Mouse (Mus musculus): ENCODE measurements around the gene Nid1. TPM values are rescaled to one million over a fixed set of nuclear protein-coding genes. Genes with fewer than 3 reads are reported as not detected.
"Not testable (repeated sequence)": the region's sequence is repeated elsewhere in the genome, so short reads cannot be mapped to it uniquely, and the experiment has no call there.

The Nid1 gene
- polyA plus RNA-seq, 1 experiment from 2014 or later = 45.6 TPM

- WGBS = 96% methylated on average over 10 of the region's 10 CpGs
- not testable (repeated sequence) for H3K27me3 ChIP-seq (ENCODE audit: poor library complexity, severe bottlenecking); H3K36me3 ChIP-seq (replicated peaks); H3K27ac ChIP-seq; H3K4me3 ChIP-seq; H3K9me3 ChIP-seq; DNase-seq (ENCODE audit: extremely low spot score, low spot score)
- H3K4me1 ChIP-seq = peaks cover 14% of the 10 kb centered on the region
Observed at GRCm38 (mm10) chr13:13543073-13543472, 105.7 kb downstream of the Nid1 start.

DNA sequence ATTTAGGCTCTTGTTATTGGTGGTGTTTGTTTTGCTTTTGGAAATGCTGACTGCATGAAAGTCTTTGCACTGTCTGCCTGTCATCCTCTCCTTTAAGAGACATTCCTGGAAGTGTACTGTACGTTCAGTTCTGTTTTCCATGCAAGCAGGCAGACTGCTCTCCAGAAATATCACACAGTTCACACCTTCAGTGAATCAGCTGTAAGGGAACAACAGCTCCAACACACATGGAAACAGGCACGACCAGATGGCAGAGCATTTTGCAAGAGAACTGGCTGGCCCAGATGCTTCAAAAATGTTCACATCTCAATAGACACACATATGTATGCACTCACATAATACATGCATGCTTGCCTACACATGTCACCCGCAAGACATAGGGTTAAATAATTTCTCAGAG, 109.4 kb downstream of the Nid1 start:
- WGBS = 83% methylated on average over 3 of the region's 3 CpGs
- peaks cover 15% of the 10 kb centered on the region for H3K4me1 ChIP-seq
- no peak for DNase-seq (ENCODE audit: extremely low spot score, low spot score)
- H3K27ac ChIP-seq = no peak overlapping the region
- H3K4me3 ChIP-seq = no peak overlapping the region
- H3K9me3 ChIP-seq = peaks cover 6% of the 10 kb centered on the region; the same call in 1 of the 2 replicates
- H3K27me3 ChIP-seq (ENCODE audit: poor library complexity, severe bottlenecking) = no peaks in the 10 kb centered on the region
- H3K36me3 ChIP-seq (replicated peaks) = no peaks in the 10 kb centered on the region

- Histone ChIP-seq H3K27me3 (ENCODE audit: poor library complexity, severe bottlenecking) (no peaks in the 10 kb centered on the region), H3K4me1 (peaks cover 15% of the 10 kb centered on the region), H3K27ac (no peak overlapping the region), H3K9me3 (peaks cover 5% of the 10 kb centered on the region; the same call in 1 of the 2 replicates), H3K4me3 (no peak overlapping the region), H3K36me3 (replicated peaks) (no peaks in the 10 kb centered on the region)
- whole genome bisulfite sequencing = 88% methylated on average over 4 of the region's 4 CpGs
- DNase-seq (ENCODE audit: extremely low spot score, low spot score) = no peak
Observed at GRCm38 (mm10) chr13:13547889-13548288, 110.5 kb downstream of the Nid1 start.

DNA sequence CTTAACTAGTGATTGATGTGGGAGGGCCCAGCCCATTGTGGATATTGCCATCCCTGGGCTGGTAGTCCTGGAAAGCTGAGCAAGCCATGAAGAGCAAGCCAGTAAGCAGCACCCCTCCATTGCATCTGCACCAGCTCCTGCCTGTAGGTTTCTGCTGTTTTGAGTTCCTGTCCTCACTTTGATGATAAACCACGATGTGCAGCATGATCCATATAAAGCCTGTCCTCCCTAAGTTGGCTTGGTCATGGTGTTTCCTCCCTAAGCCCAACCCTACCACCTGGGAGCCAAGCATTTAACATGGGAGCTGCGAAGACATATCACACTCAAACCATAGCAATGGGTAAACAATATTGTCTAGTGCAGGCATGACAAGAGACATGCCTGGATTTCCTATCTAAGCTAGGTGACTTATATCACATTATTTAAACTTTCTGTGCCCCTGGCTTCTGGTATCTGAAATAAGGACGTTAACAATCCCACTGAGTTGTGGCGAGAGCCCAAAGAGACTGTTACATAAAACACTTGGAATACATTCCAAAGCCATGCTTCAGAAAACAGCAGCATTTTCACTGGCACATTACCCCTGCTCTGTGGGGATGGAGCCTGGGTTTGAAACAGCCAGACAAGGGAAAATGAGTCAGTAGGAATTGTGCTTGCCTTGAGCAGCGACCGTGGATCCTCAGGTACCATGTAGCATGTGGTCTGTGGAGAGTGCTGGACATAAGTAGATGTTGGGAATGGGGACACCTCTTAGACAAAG, 111.3 kb downstream of the Nid1 start:
- H3K27ac ChIP-seq = no peak overlapping the region
- 90% methylated on average over 6 of the region's 6 CpGs for WGBS
- DNase-seq (ENCODE audit: extremely low spot score, low spot score) = no peak
- no peaks in the 10 kb centered on the region for H3K27me3 ChIP-seq (ENCODE audit: poor library complexity, severe bottlenecking)
- no peak overlapping the region for H3K4me3 ChIP-seq
- H3K36me3 ChIP-seq (replicated peaks) = no peaks in the 10 kb centered on the region
- H3K4me1 ChIP-seq = peaks cover 15% of the 10 kb centered on the region
- peaks cover 4% of the 10 kb centered on the region; the same call in 1 of the 2 replicates for H3K9me3 ChIP-seq

DNA sequence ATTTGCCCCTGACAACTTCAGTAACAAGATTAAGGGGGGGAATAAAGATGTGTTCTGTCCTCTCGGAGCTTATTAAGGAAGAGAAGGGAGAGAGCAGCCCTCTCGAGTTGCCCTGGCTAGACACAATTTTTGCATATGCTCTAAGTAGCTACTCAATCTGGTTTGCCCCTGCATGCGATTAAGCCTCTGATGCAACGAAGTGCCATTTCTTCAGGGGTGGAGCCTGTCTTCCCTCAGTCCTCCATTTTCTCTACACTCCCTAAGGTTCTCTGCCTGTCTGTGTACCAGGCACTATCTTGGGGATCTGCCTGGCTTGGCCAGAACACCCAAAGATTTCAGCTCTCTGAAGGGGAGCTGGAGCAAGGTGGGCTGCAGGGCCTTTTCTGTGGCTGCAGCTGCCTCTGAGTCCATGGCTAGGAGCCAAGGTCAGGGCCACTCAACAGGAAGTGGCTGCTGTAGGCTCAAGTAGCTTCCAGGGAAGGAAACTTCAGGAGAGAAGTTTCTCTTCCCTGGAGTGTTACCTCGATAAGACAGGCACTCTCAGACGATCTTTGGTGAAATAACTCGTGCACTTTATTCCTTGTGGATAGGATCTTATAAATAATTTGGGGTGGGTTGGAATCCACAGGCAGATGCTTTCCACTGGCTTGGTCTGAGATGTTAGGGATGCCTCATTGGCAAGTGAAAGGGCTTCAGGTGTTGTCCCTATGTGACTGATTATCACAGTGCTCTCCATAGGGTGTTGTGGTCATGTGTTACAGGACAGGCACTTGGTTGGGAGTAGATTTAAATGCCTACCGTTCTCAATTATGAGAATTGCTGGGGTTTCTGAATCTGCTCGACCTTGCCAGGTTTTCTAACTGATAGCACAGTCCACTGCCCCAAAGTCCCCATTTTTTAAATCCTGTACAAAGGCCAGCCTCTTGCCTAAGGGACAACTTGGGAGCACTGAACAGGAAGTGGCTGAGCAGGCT, 112.6 kb downstream of the Nid1 start:
- H3K36me3 ChIP-seq (replicated peaks) = no peaks in the 10 kb centered on the region
- H3K4me1 ChIP-seq = peaks cover 15% of the 10 kb centered on the region
- DNase-seq (ENCODE audit: extremely low spot score, low spot score) = no peak
- no peak overlapping the region for H3K4me3 ChIP-seq
- H3K27me3 ChIP-seq (ENCODE audit: poor library complexity, severe bottlenecking) = no peaks in the 10 kb centered on the region
- H3K9me3 ChIP-seq = no peaks in the 10 kb centered on the region
- 71% methylated on average over 9 of the region's 9 CpGs for WGBS
- H3K27ac ChIP-seq = no peak overlapping the region

DNA sequence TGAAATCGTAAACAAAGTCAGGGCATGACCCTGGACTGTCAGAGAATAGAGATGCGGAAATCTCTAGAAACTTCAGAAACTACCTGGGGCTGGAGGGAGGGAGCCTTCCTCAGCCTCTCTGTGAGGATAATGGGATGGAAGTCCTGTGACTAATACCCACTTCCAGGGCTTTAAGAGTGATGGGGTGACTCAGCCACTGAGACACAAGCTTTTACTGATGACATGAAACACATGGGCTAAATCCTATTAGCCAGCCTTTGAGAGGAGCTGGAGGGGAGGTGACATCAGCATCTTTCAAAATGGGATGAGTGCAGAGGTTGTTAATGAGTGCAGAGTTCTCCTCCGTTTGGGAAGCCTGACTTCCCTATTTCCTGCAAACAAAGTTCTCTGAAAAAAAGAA, 114.7 kb downstream of the Nid1 start:
- Histone ChIP-seq H3K36me3 (replicated peaks) (no peaks in the 10 kb centered on the region), H3K9me3 (no peaks in the 10 kb centered on the region), H3K4me3 (no peak overlapping the region), H3K27me3 (ENCODE audit: poor library complexity, severe bottlenecking) (no peaks in the 10 kb centered on the region), H3K4me1 (peaks cover 6% of the 10 kb centered on the region; the same call in 1 of the 2 replicates), H3K27ac (no peak overlapping the region)
- DNase-seq (ENCODE audit: extremely low spot score, low spot score) = no peak
- 32% methylated on average over 3 of the region's 3 CpGs for WGBS

DNA sequence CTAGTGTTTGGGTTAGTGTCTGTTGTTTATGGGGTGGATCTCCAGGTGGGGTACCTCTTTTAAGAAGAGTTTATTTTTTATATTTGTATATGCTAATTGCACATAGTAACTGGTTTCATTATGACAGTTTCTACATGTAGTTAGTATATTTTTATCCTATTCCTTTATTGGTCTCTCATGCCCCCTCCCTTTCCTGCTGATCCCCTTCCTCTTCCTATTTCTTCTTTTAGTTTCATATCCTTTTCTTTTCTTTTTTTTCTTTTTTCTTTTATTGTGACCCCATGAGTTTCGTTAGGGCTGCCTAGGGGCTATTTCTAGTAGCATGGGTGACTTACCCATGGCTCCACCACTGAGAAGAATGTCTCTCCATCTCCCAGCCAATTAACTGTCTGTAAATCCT, 116.3 kb downstream of the Nid1 start:
- Histone ChIP-seq H3K27ac (no peak overlapping the region), H3K4me1 (peaks cover 6% of the 10 kb centered on the region; the same call in 1 of the 2 replicates), H3K36me3 (replicated peaks) (no peaks in the 10 kb centered on the region), H3K9me3 (no peaks in the 10 kb centered on the region), H3K4me3 (no peak overlapping the region), H3K27me3 (ENCODE audit: poor library complexity, severe bottlenecking) (no peaks in the 10 kb centered on the region)
- DNase-seq (ENCODE audit: extremely low spot score, low spot score) = no peak
- WGBS = 70% methylated on average over 1 of the region's 1 CpGs

GRCm38 (mm10) chr13:13555196-13555595, 117.8 kb downstream of the Nid1 start:
- no peaks in the 10 kb centered on the region for H3K9me3 ChIP-seq
- no peaks in the 10 kb centered on the region for H3K27me3 ChIP-seq (ENCODE audit: poor library complexity, severe bottlenecking)
- H3K36me3 ChIP-seq (replicated peaks) = no peaks in the 10 kb centered on the region
- DNase-seq (ENCODE audit: extremely low spot score, low spot score) = no peak
- WGBS = 87% methylated on average over 3 of the region's 3 CpGs
- no peaks in the 10 kb centered on the region for H3K4me1 ChIP-seq
- H3K27ac ChIP-seq = no peak overlapping the region
- H3K4me3 ChIP-seq = no peak overlapping the region

GRCm38 (mm10) chr13:13557001-13557743, 119.8 kb downstream of the Nid1 start:
- H3K27ac ChIP-seq = no peak overlapping the region
- H3K4me3 ChIP-seq = no peak overlapping the region
- no peaks in the 10 kb centered on the region for H3K36me3 ChIP-seq (replicated peaks)
- H3K4me1 ChIP-seq = no peaks in the 10 kb centered on the region
- H3K27me3 ChIP-seq (ENCODE audit: poor library complexity, severe bottlenecking) = no peaks in the 10 kb centered on the region
- 83% methylated on average over 5 of the region's 5 CpGs for WGBS
- H3K9me3 ChIP-seq = no peaks in the 10 kb centered on the region
- no peak for DNase-seq (ENCODE audit: extremely low spot score, low spot score)

- no peak overlapping the region for H3K27ac ChIP-seq
- 79% methylated on average over 2 of the region's 2 CpGs for WGBS
- no peaks in the 10 kb centered on the region for H3K9me3 ChIP-seq
- no peaks in the 10 kb centered on the region for H3K27me3 ChIP-seq (ENCODE audit: poor library complexity, severe bottlenecking)
- no peaks in the 10 kb centered on the region for H3K36me3 ChIP-seq (replicated peaks)
- no peaks in the 10 kb centered on the region for H3K4me1 ChIP-seq
- DNase-seq (ENCODE audit: extremely low spot score, low spot score) = no peak
- H3K4me3 ChIP-seq = no peak overlapping the region
Observed at GRCm38 (mm10) chr13:13558251-13558650, 120.9 kb downstream of the Nid1 start.

GRCm38 (mm10) chr13:13558900-13559299, 121.5 kb downstream of the Nid1 start:
- H3K9me3 ChIP-seq = no peaks in the 10 kb centered on the region
- 86% methylated on average over 5 of the region's 5 CpGs for WGBS
- H3K27me3 ChIP-seq (ENCODE audit: poor library complexity, severe bottlenecking) = no peaks in the 10 kb centered on the region
- H3K36me3 ChIP-seq (replicated peaks) = no peaks in the 10 kb centered on the region
- H3K4me3 ChIP-seq = no peak overlapping the region
- H3K27ac ChIP-seq = no peak overlapping the region
- no peak for DNase-seq (ENCODE audit: extremely low spot score, low spot score)
- H3K4me1 ChIP-seq = no peaks in the 10 kb centered on the region

Data from forebrain, embryonic 10.5 days (tissue).